Mouse (Mus musculus) mature B cell (primary cell): ENCODE results near the gene Anxa9.

ENCODE experiments used
- in situ Hi-C: fragments of 300-500 bp; cut with MboI; formaldehyde crosslinking; loops from 2 replicates; pipeline ENCODE4 v1.14.3; 2019

Gene Anxa9

GRCm38 (mm10) chr3:95314075-95314474 lies 7.1 kb upstream of the Anxa9 start:
- in situ Hi-C loops, result no loop called here

- in situ Hi-C loops, result no loop called here
These were observed 6.5 kb upstream of the Anxa9 start for GRCm38 (mm10) chr3:95313476-95313875.

- in situ Hi-C loops, result no loop called here
These were observed 5.6 kb upstream of the Anxa9 start for GRCm38 (mm10) chr3:95312623-95313022.

- in situ Hi-C loops, result no loop called here
These were observed 4.2 kb upstream of the Anxa9 start for GRCm38 (mm10) chr3:95310968-95311882.

- in situ Hi-C loops, result no loop called here
These were observed 3.5 kb upstream of the Anxa9 start for GRCm38 (mm10) chr3:95310496-95310895.

- in situ Hi-C loops, result no loop called here
These were observed 732 bp downstream of the Anxa9 start for GRCm38 (mm10) chr3:95306244-95306643.

- in situ Hi-C loops, result no loop called here
These were observed 5.7 kb downstream of the Anxa9 start for GRCm38 (mm10) chr3:95301204-95301796.

- in situ Hi-C loops, result no loop called here
These were observed 9.0 kb downstream of the Anxa9 start for GRCm38 (mm10) chr3:95298018-95298417.

DNA sequence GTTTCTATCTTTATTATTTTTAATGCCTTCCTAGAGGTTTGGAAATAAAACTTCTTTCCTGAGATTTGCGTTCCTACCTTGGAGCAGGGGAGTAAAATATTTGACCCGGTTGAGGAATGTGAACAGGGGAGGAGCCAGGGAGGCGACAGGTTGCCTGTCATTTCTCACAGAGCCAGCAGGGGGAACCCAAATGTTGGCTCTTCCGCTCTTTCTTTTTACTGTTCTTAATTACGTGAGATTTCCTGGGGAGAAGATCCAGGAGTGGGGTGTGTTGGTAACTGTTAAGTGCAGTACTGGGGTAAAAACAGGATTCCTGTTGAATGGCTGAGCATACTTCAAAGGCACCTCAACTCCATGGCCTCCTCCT lies 10.9 kb downstream of the Anxa9 start:
- in situ Hi-C loops, result no loop called here

DNA sequence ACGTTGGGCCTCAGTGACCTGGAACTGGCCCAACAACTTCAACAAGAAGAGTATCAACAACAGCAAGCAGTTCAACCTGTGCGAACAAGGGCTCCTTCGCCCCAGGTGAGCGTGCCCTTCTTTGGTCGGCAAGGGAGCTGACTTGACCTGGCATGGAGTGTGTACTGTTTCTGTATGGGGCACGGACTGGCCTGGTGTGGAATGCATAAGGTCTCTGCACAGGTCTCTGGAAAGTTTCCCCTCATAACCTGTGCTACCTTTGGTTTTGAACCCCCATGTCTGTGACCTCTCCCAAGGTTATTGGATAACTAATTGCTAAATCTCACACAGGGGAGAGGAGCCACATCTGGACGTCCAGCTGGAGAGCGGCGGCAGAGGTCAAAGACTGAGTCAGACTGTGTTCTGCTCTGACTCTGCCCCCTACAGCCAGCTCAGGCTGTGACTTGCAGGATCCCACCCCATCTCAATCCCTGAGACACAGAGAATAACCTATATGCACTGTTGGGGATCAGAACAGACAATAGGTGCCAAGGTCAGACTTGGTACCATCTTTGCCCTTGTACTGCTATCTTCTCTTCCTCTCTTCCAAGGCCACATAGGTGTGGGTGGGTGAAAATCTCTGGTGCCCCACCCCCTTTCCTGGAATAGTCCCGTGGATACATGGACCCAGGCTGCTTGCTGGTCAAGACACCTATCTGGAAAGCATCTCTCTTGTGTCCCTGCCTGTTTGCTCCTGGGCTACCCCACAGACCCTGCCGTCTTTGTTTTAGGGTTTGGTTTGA lies 11.5 kb downstream of the Anxa9 start:
- in situ Hi-C loops, result no loop called here

DNA sequence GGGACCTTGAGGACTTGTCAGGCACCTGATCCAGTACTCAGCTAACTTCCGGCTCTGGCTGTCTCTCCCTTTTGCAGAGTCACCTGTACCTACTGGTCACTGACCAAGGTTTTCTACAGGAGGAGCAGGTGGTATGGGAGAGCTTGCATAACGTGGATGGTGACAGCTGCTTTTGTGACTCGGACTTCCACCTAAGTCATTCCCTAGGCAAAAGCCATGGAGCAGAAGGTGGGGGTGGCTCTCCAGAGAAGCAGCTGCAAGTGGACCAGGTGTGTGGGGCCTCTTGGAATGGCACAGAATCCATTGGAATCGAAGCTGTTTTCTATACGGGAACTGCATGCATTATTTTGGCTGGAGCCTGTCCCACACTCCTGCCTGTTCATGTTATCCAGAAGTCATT lies 12.3 kb downstream of the Anxa9 start:
- in situ Hi-C loops, result no loop called here

- in situ Hi-C loops, result no loop called here
These were observed 12.7 kb downstream of the Anxa9 start for GRCm38 (mm10) chr3:95294316-95294715.

- in situ Hi-C loops, result no loop called here
These were observed 13.4 kb downstream of the Anxa9 start for GRCm38 (mm10) chr3:95293537-95293936.

DNA sequence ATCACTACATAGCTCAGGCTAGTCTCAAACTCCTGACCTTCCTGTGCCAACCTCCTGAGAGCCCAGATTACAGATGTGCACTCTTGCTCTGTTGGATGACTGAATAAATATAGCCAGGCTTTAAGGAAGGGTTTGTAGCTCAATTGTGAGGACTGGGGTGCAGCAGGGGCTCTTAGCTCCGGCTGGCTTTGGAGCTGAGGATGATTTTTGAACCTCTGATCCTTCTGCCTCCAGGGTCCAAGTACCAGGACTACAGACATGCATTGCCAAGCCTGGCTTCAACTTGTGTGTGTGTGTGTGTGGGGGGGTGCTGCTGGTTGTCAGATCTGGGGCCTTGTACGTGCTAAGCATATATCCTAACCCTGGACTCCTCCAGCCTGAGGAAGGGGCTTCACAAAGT lies 14.1 kb downstream of the Anxa9 start:
- in situ Hi-C loops, result no loop called here

DNA sequence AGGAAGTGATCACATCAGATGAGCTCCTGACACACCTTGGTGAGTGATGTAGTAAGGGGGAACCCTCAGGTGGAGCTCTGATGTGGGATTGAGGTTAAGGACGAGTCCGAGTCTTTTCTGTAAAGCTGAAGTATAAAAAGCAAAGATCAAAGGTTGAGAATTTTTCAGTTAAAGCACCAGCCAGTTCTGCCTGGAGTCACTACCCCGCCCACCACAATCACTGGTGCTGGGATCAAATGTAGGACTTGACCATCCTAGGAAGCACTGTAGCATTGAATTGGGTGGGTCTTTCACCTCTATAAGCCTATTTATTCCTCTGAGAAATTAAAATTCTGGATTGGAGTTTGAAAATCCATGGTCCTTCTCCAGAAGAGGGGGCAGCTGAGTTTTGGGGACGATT lies 15.9 kb downstream of the Anxa9 start:
- in situ Hi-C loops, result no loop called here

- in situ Hi-C loops, result no loop called here
These were observed 16.8 kb downstream of the Anxa9 start for GRCm38 (mm10) chr3:95290156-95290555.

- in situ Hi-C loops, result no loop called here
These were observed 17.6 kb downstream of the Anxa9 start for GRCm38 (mm10) chr3:95289419-95289818.

- in situ Hi-C loops, result no loop called here
These were observed 19.4 kb downstream of the Anxa9 start for GRCm38 (mm10) chr3:95287541-95287940.

- in situ Hi-C loops, result no loop called here
These were observed 20.5 kb downstream of the Anxa9 start for GRCm38 (mm10) chr3:95286510-95286909.

DNA sequence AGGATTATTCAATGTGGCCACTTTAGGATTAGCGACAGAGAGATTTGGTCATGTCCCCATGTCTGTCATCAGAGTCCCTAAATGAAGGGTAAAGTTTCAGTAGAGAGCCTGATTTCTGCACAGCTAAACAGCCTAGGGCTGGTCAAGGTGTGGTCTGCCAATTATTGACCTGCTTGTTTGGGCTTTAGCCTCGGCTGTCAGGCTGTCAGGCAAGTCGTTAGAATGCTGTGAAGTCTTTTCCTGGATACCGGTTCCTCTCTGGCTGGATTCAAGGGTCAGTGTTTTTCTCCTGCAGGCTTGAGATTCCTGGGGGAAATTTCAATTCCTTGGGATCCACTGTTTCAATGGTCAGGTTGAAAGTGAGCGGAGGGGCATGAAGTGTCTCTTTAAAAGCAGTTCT lies 21.0 kb downstream of the Anxa9 start:
- in situ Hi-C loops, result no loop called here

DNA sequence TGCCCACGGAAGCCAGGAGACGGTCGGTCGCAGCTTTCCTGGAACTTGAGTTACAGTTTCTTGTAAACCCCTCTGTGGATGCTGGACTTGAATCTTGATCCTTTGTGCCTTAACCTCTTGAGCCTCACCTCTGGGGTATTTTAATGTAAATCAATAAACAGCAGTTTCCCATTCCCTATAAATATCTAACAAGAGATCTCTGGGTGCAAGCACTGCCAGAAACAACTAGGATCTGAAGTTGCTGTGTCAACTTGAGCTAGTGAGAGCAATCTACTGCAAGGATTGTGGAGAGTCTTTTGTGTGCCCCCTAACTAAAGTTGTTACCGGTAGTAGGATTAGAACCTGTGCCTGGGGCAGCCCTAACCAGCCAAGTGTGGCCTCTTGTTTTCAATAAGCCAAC lies 21.6 kb downstream of the Anxa9 start:
- in situ Hi-C loops, result no loop called here

- in situ Hi-C loops, result no loop called here
These were observed 22.3 kb downstream of the Anxa9 start for GRCm38 (mm10) chr3:95284501-95285281.
